Comparison of ENCODE assay signal across 31 mouse cellular contexts in the genomic region with DNA sequence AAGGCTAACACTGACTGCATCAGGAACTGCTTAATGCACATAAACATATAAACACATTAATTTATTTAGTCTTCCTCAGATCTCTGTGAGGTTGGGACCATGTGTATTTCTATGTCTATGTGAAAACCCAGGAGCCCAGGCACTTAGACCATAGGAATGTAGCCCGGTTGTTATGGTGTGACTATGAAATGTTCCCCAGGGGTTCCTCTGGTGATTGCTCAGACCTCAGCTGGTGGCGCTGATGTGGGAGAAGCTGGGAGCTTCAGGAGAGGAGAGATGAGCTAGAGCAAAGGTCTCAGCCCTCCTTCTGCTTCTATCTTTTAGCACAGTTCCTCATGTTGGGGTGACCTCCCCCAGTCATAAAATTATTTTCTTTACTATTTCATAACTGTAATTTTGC. TPM values are rescaled to one million over a fixed set of nuclear protein-coding genes. Genes with fewer than 3 reads are reported as not detected.
DNase-seq lines count a peak whose midpoint lies in the region.
"Had no signal": no experiment of that assay in that cellular context is flagged by ENCODE, and none has a peak within 500 bp of the region (broad histone marks: within the 10 kb centered on the region; RNA-seq: fewer than 3 reads in every experiment).

No protein-coding gene starts in this region.

- H3K27ac ChIP-seq in brown adipose tissue, adult 24 weeks (replicated peaks; ENCODE audit: low read depth, low read length): peak overlapping the region; percentile 67
- H3K27ac ChIP-seq: embryonic facial prominence, embryonic 13.5 days; embryonic facial prominence, embryonic 15.5 days; forebrain, embryonic 10.5 days; forebrain, embryonic 12.5 days had no signal

- intact Hi-C loops in heart, postnatal 25 days (cut with DNase I): loop anchor here (5.0 to 10.0 kb wide), 2 partner anchors 33 to 156 kb away; partner anchors contain the start of gene Agl

- H3K4me3 ChIP-seq in brown adipose tissue, adult 24 weeks (ENCODE audit: insufficient read depth, low read depth, low read length): no peak overlapping the region
- H3K4me3 ChIP-seq: embryonic facial prominence, embryonic 13.5 days; embryonic facial prominence, embryonic 15.5 days; erythroblast, embryonic 14.5 days; forebrain, embryonic 10.5 days; forebrain, embryonic 12.5 days had no signal

- H3K4me1 ChIP-seq in brown adipose tissue, adult 24 weeks (ENCODE audit: control insufficient read depth, insufficient read depth, insufficient read length, low read length): peaks cover 45% of the 10 kb centered on the region
- H3K4me1 ChIP-seq: embryonic facial prominence, embryonic 13.5 days; forebrain, embryonic 10.5 days; forebrain, embryonic 12.5 days had no signal

- peak; percentile 61 for DNase-seq in heart, adult 11 months
- DNase-seq in heart, postnatal 25 days (ENCODE audit: low spot score): no peak
- DNase-seq in 3T3-L1 (ENCODE audit: low read depth, low spot score): peak; percentile 78
- DNase-seq in NIH3T3 (ENCODE audit: low read depth): peak; percentile 44
- DNase-seq in layer of hippocampus, adult 18-20 months (ENCODE audit: low spot score in 2 of 2): no peak
- no peak for DNase-seq in lung, postnatal 25 days (ENCODE audit: low spot score)
- DNase-seq: adrenal gland, adult 8-10 months; adrenal gland, postnatal 14 days; adrenal gland, postnatal 36 days; B cell, adult 2 months; cerebellum, adult 11 months; cerebellum, adult 18-20 months; cerebellum, adult 8-10 months; cerebellum, adult 9-11 months; cerebellum, postnatal 14 days; cerebellum, postnatal 36 days; embryo, embryonic 11 days had no signal

RNA-seq across cellular contexts. Expression of gene 4930455H04Rik, which starts 7.7 kb away (rescaled TPM):
- not detected for total RNA-seq in heart, postnatal 25 days (2021)
- not detected in 2 replicates for polyA plus RNA-seq in brown adipose tissue, adult 24 weeks (2012; ENCODE audit: insufficient read depth, insufficient read length, missing spikeins)
- not detected for total RNA-seq in layer of hippocampus, adult 18-20 months (2021)
- total RNA-seq: adrenal gland, adult 8-10 months; adrenal gland, postnatal 14 days; CH12.LX; common myeloid progenitor, adult 5-6 weeks; G1E had no signal
- polyA plus RNA-seq: activated CD4-positive, CD25-positive, alpha-beta regulatory T cell, adult 4 months; CD4-positive, CD25-positive, alpha-beta regulatory T cell, adult 4 months; embryonic facial prominence, embryonic 11.5 days; embryonic facial prominence, embryonic 13.5 days; embryonic facial prominence, embryonic 15.5 days; erythroblast, embryonic 14.5 days; forebrain, embryonic 10.5 days; forebrain, embryonic 12.5 days; forebrain, embryonic 14.5 days; forebrain, embryonic 16.5 days; G1E had no signal

RNA-seq across cellular contexts. Expression of gene Palmd, which starts 8.4 kb away (rescaled TPM):
- 10 to 100 TPM; 54.5 to 71.2 TPM for total RNA-seq in heart, postnatal 25 days (2021)
- 132 and 150 TPM in 2 replicates for polyA plus RNA-seq in brown adipose tissue, adult 24 weeks (2012; ENCODE audit: insufficient read depth, insufficient read length, missing spikeins)
- 10 to 100 TPM; 25.8 to 26.0 TPM for total RNA-seq in layer of hippocampus, adult 18-20 months (2021)
- total RNA-seq: CH12.LX; common myeloid progenitor, adult 5-6 weeks had no signal
- polyA plus RNA-seq: activated CD4-positive, CD25-positive, alpha-beta regulatory T cell, adult 4 months; erythroblast, embryonic 14.5 days; G1E had no signal

Comparison
In these comparisons a context has a peak if more than half of its experiments do, and no peak if none do; other contexts are left out.
1. DNase-seq: peak in heart, adult 11 months (single experiment), 3T3-L1 (single experiment) and NIH3T3 (single experiment); none in heart, postnatal 25 days (single experiment), layer of hippocampus, adult 18-20 months (0 of 2) and lung, postnatal 25 days (single experiment).